Mouse (Mus musculus): ENCODE results near the gene Akap12. TPM values are rescaled to one million over a fixed set of nuclear protein-coding genes. Genes with fewer than 3 reads are reported as not detected.

Gene Akap12
- 10 to 100 TPM; 61.6 to 63.4 TPM for total RNA-seq (2021)

- peak; percentile 55 for DNase-seq
- intact Hi-C loops (cut with DNase I): no loop called here
Measured at GRCm38 (mm10) chr10:4266041-4266930, at the start of gene Akap12. Gene Akap12, plus strand, starts transcription at chr10:4266380.

DNA sequence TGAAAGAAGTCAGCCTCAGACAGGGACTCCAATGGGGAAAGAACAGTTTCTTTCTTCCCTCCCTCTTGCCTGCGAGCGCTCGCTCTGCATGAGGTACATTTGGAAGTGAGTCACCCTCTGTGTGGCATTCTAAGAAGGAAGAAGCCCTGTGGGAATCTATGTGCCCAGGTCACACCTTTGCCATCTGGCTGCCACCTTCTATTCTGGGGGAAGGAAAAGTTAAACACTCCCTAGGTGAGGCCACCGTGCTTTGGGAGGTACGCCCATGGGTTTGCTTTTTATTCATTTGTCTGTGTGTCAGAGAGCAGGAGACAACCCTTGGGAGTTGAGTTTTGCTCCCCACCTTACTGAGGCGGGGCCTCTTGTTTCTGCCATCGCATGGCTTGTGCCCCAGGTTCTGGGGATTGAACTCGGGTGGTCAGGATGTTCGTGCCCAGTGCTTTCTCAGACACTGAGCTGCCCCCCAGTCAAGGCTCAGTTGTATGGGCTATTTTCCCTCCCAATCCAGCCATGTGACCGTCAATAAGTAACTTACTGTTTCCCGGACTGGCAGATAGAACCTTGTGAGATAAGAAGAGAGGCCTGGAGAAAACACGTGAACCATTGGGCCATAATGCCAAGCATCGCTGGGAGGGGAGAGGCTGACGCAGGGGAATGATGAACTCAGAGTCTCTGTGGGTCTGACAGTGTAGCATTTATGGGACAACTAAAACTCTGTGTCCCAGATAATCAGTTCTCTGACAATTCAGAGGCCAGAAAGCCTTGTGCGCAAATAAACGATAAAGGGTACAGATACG lies 35.4 kb upstream of the Akap12 start:
- no peak for DNase-seq
- intact Hi-C loops (cut with DNase I): no loop called here

DNA sequence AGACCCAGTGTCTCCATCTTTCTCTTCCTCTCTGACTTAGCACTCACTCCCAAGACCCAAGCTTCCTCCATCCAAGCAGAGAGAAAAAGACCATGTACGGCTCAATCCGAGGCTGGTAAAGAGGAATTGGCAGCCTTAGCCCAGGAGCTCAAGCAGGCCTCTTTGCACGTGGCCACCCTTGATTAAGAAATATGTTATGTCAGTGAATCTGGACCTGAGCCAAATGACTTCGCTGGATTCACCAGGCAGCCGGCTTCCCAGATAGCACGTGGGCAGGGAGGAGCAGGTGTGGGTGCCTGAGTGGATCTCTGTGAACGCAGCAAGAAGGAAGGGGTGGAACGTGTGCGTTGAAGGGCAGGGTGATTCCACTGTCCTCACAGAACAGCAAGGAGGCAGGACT lies 33.1 kb upstream of the Akap12 start:
- peak; percentile 52 for DNase-seq
- intact Hi-C loops (cut with DNase I): no loop called here

- DNase-seq: no peak
- intact Hi-C loops (cut with DNase I): no loop called here
Measured at GRCm38 (mm10) chr10:4239794-4240574, 26.2 kb upstream of the Akap12 start.

DNA sequence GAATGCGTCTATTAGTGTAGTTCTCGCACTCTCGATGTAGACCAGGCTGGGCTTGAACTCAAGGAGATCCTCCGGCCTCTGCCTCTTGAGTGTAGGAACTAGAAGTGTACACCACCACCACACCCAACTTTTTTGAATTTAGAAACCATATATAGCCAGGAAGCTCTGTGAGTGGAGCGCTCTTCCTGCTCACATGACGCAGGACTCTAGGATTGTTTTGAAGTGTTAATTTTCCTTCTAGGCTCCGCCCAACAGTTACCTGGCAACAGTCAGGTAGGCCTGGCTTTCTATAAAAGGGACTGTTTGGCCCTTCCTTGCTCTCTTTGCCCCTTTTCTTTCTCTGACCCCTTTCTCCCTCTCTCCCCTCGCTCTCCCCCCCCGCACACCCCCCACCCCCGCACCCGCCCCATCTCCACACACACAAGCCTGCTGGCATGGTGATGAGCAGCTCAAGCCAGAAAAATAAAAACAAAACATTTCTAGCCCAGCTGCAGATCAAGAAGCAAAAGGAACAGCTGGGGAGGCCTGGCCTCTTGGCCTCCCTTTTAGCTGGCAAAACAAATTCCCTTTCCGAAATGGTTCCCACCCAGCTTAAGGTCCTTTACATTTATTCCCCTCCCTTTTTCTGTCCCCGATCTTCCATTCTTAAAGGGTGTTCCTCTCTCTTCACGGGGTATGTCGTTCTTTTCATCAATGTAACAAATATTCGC lies 22.4 kb upstream of the Akap12 start:
- intact Hi-C loops (cut with DNase I): no loop called here
- DNase-seq: no peak

DNA sequence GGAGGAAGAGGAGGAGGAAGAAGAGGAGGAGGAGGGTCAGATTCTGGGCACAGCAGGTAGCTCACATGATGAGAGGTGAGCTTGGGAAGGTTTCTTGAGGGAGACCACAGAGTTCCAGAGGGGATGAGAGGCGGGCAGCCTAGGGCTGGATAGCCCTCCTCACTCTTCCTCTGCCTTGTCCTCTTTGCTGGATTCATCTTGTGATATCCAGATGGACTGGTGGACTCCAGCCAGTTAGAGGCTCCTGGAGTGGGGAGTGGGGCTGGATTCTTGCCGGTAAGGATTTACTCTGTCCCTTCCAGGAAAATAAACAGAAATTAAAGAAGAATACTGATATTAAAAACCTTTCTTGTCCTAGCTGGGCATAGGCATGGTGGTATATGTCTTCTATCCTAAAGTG lies 20.4 kb upstream of the Akap12 start:
- intact Hi-C loops (cut with DNase I): no loop called here

DNA sequence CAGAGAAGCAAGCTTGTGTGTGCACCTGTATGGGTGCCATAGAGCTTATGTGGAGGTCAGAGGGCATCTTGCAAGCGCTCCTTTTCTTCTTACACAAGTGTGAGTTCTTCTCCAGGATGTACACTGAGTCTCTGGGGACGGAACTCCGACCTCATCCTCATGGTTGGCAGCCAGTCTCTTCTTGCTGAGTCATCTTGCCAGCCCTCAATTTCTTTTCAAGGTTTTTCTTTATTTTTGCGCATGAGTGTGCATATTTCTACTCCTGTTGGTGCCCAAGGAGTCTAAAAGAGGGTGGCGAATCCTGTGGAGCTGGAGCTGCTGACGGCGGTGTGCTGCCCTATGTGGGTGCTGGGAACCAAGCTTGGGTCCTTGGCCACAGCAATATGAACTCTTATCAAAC lies 19.8 kb upstream of the Akap12 start:
- intact Hi-C loops (cut with DNase I): no loop called here
- no peak for DNase-seq

More for the DNA sequence above, 20.4 kb upstream of the Akap12 start:
- peak; percentile 33 for DNase-seq

- no peak for DNase-seq
- intact Hi-C loops (cut with DNase I): no loop called here
Measured at GRCm38 (mm10) chr10:4249235-4249845, 16.8 kb upstream of the Akap12 start.

GRCm38 (mm10) chr10:4250681-4251080 lies 15.5 kb upstream of the Akap12 start:
- no peak for DNase-seq
- intact Hi-C loops (cut with DNase I): no loop called here

DNA sequence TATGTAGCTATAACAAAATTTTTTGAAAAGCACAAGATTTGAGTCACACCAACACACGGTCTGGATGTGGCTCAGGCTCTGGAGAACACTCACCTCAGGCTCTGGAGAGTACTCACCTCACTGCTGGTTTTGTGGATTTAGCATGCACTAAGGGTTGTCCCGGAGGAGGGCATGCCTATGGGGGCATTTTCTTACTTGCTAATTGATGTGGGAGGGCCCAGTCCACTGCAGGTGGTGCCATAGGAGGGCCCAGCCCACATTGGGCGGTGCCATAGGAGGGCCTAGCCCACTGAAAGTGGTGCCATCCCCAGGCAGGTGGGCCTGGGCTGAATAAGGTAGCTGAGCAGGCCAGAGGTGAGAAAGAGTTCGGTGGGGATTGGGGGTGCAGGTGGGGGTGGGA lies 12.6 kb upstream of the Akap12 start:
- DNase-seq: no peak
- intact Hi-C loops (cut with DNase I): no loop called here

DNA sequence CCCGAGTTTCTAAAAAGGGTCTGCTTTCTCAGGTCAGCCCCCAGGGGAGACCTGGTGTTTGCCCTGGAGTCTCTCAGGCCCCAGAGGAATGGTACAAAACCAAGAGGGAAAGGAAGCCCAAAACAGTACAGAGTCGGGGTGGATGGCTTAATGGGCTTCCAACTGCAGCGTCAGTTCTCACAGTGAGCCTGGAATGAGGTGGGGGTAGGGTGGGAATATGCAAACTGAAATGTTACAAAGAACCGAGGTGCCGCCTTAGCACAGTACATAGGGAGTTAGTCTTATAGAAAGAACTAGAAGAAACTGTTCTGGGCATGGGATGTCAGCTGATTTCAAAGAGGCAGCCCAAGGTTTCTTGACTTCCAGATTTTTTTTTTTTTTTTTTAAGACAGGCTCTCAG lies 11.7 kb upstream of the Akap12 start:
- DNase-seq: no peak
- intact Hi-C loops (cut with DNase I): no loop called here

GRCm38 (mm10) chr10:4260925-4261324 lies 5.3 kb upstream of the Akap12 start:
- DNase-seq: no peak
- intact Hi-C loops (cut with DNase I): no loop called here

- no peak for DNase-seq
- intact Hi-C loops (cut with DNase I): no loop called here
Measured at GRCm38 (mm10) chr10:4261359-4261952, 4.7 kb upstream of the Akap12 start.

DNA sequence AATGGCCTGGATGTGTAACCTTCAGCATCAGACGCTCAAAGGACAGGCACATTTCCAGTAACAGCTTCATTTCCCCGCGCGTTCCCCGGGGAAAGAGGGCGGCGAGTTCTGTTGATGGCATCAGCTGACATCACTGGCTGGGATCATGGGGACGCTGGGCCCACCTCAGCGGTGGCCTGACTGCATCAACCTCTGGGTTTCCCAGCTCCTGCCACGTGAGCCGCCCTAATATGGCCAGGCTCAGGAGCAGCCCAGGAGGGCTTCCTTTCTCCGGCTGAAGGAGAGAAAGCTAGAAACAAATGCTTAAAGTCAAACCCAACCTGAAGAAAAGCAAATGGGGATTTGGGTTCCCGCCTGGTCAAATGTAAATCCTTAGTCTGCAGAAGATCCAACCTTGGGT lies 539 bp upstream of the Akap12 start:
- intact Hi-C loops (cut with DNase I): no loop called here
- DNase-seq: peak; percentile 67

DNA sequence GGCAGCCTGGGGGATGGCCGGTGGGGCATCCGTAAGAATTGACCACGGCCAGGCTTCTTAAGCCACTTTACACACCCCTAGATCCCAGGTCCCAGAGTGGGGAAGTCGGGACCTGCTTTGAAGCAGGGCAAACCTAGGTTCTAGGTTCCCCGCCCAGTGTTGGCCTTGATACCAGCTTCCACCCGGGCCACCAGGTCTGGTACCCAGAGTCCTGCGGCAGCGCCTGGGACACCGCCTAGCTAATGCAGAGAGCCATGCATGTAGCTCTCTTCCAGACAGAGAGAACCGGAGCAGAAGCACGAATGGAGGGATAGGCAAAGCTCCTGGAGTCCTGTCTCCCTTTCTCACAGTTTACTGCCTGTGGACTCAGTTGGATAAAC lies 741 bp downstream of the Akap12 start:
- intact Hi-C loops (cut with DNase I): no loop called here

DNA sequence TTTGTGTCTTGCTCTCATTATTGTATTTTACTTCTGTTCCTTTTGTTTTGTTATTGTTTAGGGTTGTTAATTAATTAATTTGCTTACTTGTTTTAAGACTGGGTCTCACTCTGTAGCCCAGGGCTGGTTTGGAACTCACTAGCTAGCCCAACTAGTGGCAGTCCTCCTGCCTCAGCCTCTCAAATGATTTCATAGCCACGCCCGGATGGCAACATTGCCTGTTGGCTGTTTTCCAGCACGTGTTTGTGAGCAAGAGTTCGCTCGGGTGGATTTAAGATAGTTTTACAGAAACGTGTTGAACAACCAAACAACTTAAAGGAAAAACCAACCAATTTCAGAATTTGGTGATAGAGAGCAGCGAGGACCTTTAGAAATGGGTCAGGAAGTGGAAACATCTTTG lies 1.3 kb downstream of the Akap12 start:
- DNase-seq: no peak
- intact Hi-C loops (cut with DNase I): no loop called here

More for the DNA sequence above, 741 bp downstream of the Akap12 start:
- DNase-seq: peak; percentile 59

DNA sequence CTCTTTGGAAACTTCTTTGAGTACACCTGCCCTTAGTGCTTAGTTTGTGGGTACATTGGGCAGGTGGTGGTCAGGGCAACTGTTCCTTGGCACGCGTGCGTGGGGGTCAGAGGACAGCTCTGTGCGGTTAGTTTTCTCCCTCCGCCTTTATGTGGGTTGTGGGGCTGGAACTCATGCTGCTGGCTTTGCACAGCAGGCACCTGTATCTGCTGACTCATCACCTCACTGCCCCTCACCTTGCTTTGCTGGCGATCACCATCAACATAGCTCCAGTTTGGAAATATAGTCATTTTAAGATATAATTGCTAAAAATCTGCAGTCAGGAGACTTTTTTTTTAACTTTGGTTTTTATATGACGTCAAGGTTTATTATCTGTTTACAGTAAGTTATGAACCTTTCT lies 2.0 kb downstream of the Akap12 start:
- no peak for DNase-seq
- intact Hi-C loops (cut with DNase I): no loop called here

DNA sequence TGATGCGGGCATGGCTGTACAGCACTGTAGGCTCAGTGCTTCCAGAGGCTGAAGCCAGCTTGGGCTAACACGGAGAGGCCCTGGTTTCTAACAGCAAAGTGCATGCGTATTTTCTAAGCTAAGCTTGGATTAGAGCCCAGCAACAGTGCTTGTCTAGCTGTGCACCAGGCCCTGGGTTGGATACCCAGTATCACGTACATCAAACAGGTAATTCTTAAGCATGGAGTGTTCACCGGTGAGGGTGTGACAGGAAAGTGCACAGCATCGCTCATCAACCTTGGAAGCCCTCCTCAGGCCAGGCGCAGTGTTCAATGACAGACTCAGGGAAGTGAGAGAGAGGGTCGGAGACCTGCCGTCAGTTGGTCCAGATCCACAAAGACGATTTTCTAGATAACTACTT lies 9.4 kb downstream of the Akap12 start:
- intact Hi-C loops (cut with DNase I): no loop called here
- no peak for DNase-seq

- DNase-seq: no peak
- intact Hi-C loops (cut with DNase I): no loop called here
Measured at GRCm38 (mm10) chr10:4276081-4276480, 9.9 kb downstream of the Akap12 start.

GRCm38 (mm10) chr10:4278041-4278440 lies 11.9 kb downstream of the Akap12 start:
- no peak for DNase-seq

More at GRCm38 (mm10) chr10:4278041-4278440, 11.9 kb downstream of the Akap12 start:
- intact Hi-C loops (cut with DNase I): no loop called here

Data from left cerebral cortex, postnatal 4 days (tissue).